In genomic region chr10:69731863-69732262, GRCm38 (mm10) we compare ENCODE assay signal across 17 mouse cellular contexts.
DNase-seq lines count a peak whose midpoint lies in the region; ATAC-seq lines count a peak whose summit lies in the region.
"Had no signal": no experiment of that assay in that cellular context is flagged by ENCODE, and none has a peak within 500 bp of the region (broad histone marks: within the 10 kb centered on the region; RNA-seq: fewer than 3 reads in every experiment).

No protein-coding gene starts in this region.

- WGBS in hindbrain, embryonic 15.5 days: 47% methylated on average over 1 of the region's 1 CpGs
- 83% methylated on average over 1 of the region's 1 CpGs for WGBS in hindbrain, embryonic 10.5 days

- no peak for ATAC-seq in hindbrain, embryonic 15.5 days (ENCODE audit: low FRiP score, low read depth)
- ATAC-seq: intestine, embryonic 16.5 days; liver, embryonic 12.5 days had no signal

- 0 out of 2 replicates have a peak overlapping the region, but pooled peaks have one; percentile 13 for H3K27ac ChIP-seq in hindbrain, embryonic 15.5 days (replicated peaks)
- H3K27ac ChIP-seq in hindbrain, embryonic 10.5 days: no peak overlapping the region
- 0 out of 2 replicates have a peak overlapping the region, but pooled peaks have one; percentile 14 for H3K27ac ChIP-seq in brown adipose tissue, adult 24 weeks (replicated peaks; ENCODE audit: low read depth, low read length)
- H3K27ac ChIP-seq: embryonic facial prominence, embryonic 15.5 days; liver, embryonic 12.5 days had no signal

- H3K36me3 ChIP-seq in hindbrain, embryonic 15.5 days: no peaks in the 10 kb centered on the region
- no peaks in the 10 kb centered on the region for H3K36me3 ChIP-seq in hindbrain, embryonic 10.5 days
- H3K36me3 ChIP-seq: embryonic facial prominence, embryonic 15.5 days; liver, embryonic 12.5 days had no signal

- no peak overlapping the region for H3K4me2 ChIP-seq in hindbrain, embryonic 15.5 days
- H3K4me2 ChIP-seq: embryonic facial prominence, embryonic 15.5 days; liver, embryonic 12.5 days had no signal

- no peak for DNase-seq in hindbrain, embryonic 10.5 days (ENCODE audit: low spot score)
- peak; percentile 87 for DNase-seq in brain, adult 2 months (ENCODE audit: low read depth, low spot score)
- peak; percentile 84 for DNase-seq in cerebellum, adult 9-11 months
- no peak for DNase-seq in frontal cortex, postnatal 36 days (ENCODE audit: low spot score in 2 of 2)
- DNase-seq in layer of hippocampus, postnatal 14 days (ENCODE audit: low spot score in 2 of 2): no peak
- DNase-seq: gastrocnemius, postnatal 10 days; heart, adult 18-20 months; heart, postnatal 4 days; kidney, postnatal 10 days; lung, adult 2 months; thymus, postnatal 4 days had no signal

- H3K4me3 ChIP-seq in hindbrain, embryonic 15.5 days: no peak overlapping the region
- H3K4me3 ChIP-seq in hindbrain, embryonic 10.5 days: no peak overlapping the region
- no peak overlapping the region for H3K4me3 ChIP-seq in brown adipose tissue, adult 24 weeks (ENCODE audit: insufficient read depth, low read depth, low read length)
- H3K4me3 ChIP-seq: embryonic facial prominence, embryonic 15.5 days; left cerebral cortex, adult 2 months; liver, embryonic 12.5 days had no signal

- no peaks in the 10 kb centered on the region for H3K9me3 ChIP-seq in hindbrain, embryonic 15.5 days
- no peaks in the 10 kb centered on the region for H3K9me3 ChIP-seq in hindbrain, embryonic 10.5 days
- H3K9me3 ChIP-seq: embryonic facial prominence, embryonic 15.5 days; liver, embryonic 12.5 days had no signal

- H3K9ac ChIP-seq in hindbrain, embryonic 15.5 days: no peak overlapping the region
- H3K9ac ChIP-seq: embryonic facial prominence, embryonic 15.5 days; liver, embryonic 12.5 days had no signal

- H3K27me3 ChIP-seq in hindbrain, embryonic 15.5 days: no peaks in the 10 kb centered on the region
- H3K27me3 ChIP-seq in hindbrain, embryonic 10.5 days (ENCODE audit: insufficient read depth, poor library complexity, severe bottlenecking): no peaks in the 10 kb centered on the region
- H3K27me3 ChIP-seq: embryonic facial prominence, embryonic 15.5 days; liver, embryonic 12.5 days had no signal

- H3K4me1 ChIP-seq in hindbrain, embryonic 15.5 days (replicated peaks): peaks cover 42% of the 10 kb centered on the region
- peaks cover 23% of the 10 kb centered on the region for H3K4me1 ChIP-seq in hindbrain, embryonic 10.5 days (replicated peaks)
- H3K4me1 ChIP-seq in brown adipose tissue, adult 24 weeks (ENCODE audit: control insufficient read depth, insufficient read depth, insufficient read length, low read length): no peaks in the 10 kb centered on the region
- H3K4me1 ChIP-seq: liver, embryonic 12.5 days had no signal

Comparison
In these comparisons a context has a peak if more than half of its experiments do, and no peak if none do; other contexts are left out.
1. DNase-seq: peak in brain, adult 2 months (single experiment) and cerebellum, adult 9-11 months (single experiment); none in hindbrain, embryonic 10.5 days (single experiment), frontal cortex, postnatal 36 days (0 of 2) and layer of hippocampus, postnatal 14 days (0 of 2).